Mouse (Mus musculus) hindbrain, embryonic 16.5 days (tissue): ENCODE results near the gene Dpp7. TPM values are rescaled to one million over a fixed set of nuclear protein-coding genes. Genes with fewer than 3 reads are reported as not detected.
A peak's percentile ranks its signal among the peaks of the same experiment; 100 is the strongest.

Experiments used
- ATAC-seq: fragments of 200-750 bp; cut with Nextera tagmentation; 2 replicates; pipeline ENCODE4 v1.8.0; 2017; ENCODE audit warnings: moderate TSS enrichment, moderate library complexity
- H3K27ac ChIP-seq: fragments of 300-500 bp; sonication (generic); 2 replicates; pipeline ENCODE4 v1.5.1; 2014; ENCODE audit warnings: low read depth, mild to moderate bottlenecking, control low read depth, low read length, moderate library complexity
- H3K27me3 ChIP-seq: fragments of 300-500 bp; sonication (generic); replicated peaks from 2 replicates; pipeline ENCODE4 v1.6.1; 2014; ENCODE audit warnings: low read length; ENCODE audit not compliant: control insufficient read depth, insufficient read depth
- H3K36me3 ChIP-seq: fragments of 300-500 bp; sonication (generic); 2 replicates; pipeline ENCODE4 v1.6.1; 2014; ENCODE audit warnings: mild to moderate bottlenecking, low read length, moderate library complexity, mixed read lengths; ENCODE audit not compliant: control insufficient read depth, insufficient read depth
- H3K4me1 ChIP-seq: fragments of 300-500 bp; sonication (generic); 2 replicates; pipeline ENCODE4 v1.6.1; 2014; ENCODE audit warnings: low read depth, low read length; ENCODE audit not compliant: control insufficient read depth, insufficient read depth
- H3K4me2 ChIP-seq: fragments of 300-500 bp; sonication (generic); 2 replicates; pipeline ENCODE4 v1.6.1; 2014; ENCODE audit warnings: mild to moderate bottlenecking, low read length, control low read depth, moderate library complexity
- H3K4me3 ChIP-seq: fragments of 300-500 bp; sonication (generic); 2 replicates; pipeline ENCODE4 v1.5.1; 2014; ENCODE audit warnings: mild to moderate bottlenecking, low read length, control low read depth, moderate library complexity
- H3K9ac ChIP-seq: fragments of 300-500 bp; sonication (generic); 2 replicates; pipeline ENCODE4 v1.6.1; 2014; ENCODE audit warnings: low read depth, mild to moderate bottlenecking, control low read depth, low read length, moderate library complexity
- H3K9me3 ChIP-seq: fragments of 300-500 bp; sonication (generic); 2 replicates; pipeline ENCODE4 v1.6.1; 2014; ENCODE audit warnings: mild to moderate bottlenecking, low read length, moderate library complexity; ENCODE audit not compliant: control insufficient read depth
- WGBS: fragments of 180-500 bp; shearing (Covaris S2); extraction: QIAGEN DNeasy Blood & Tissue Kit; methylation state at CpG from one replicate; pipeline ENCODE4 v1.1.7; 2014; 5-methylcytosine and 5-hydroxymethylcytosine counted together
- polyA plus RNA-seq: library from polyadenylated mRNA; unstranded; fragments of >200 nt; fragmentation: Nextera tagmentation; extraction: Ambion mirVana; gene quantifications from 2 replicates; pipeline ENCODE4 v1.2.1, GENCODE M21; 2015

Dpp7 gene
- polyA plus RNA-seq, 1 experiment from 2014 or later: 27.8 TPM

- H3K9ac ChIP-seq: no peak overlapping the region; the same call in 1 of the 2 replicates
- H3K9me3 ChIP-seq: no peaks in the 10 kb centered on the region
- no peak overlapping the region for H3K4me3 ChIP-seq
- H3K27ac ChIP-seq: no peak overlapping the region
- peak overlapping the region; percentile 73; the same call in 1 of the 2 replicates for H3K4me2 ChIP-seq
- no peak for ATAC-seq
- peaks cover 22% of the 10 kb centered on the region for H3K4me1 ChIP-seq
- 38% methylated on average over 3 of the region's 3 CpGs for WGBS
- peaks cover 44% of the 10 kb centered on the region for H3K27me3 ChIP-seq
- no peaks in the 10 kb centered on the region for H3K36me3 ChIP-seq
Observed at GRCm38 (mm10) chr2:25396597-25396983, 40.4 kb upstream of the Dpp7 start.

GRCm38 (mm10) chr2:25395721-25396596, 39.8 kb upstream of the Dpp7 start, which contains the start of gene Entpd2:
Gene Entpd2 (plus strand): TSS chr2:25395874.
- H3K36me3 ChIP-seq: no peaks in the 10 kb centered on the region
- H3K9ac ChIP-seq: peak within 1 kb of the TSS; percentile 54
- H3K4me3 ChIP-seq: peak within 1 kb of the TSS; percentile 41
- peaks cover 44% of the 10 kb centered on the region for H3K27me3 ChIP-seq
- peak within 1 kb of the TSS; percentile 30; the same call in 1 of the 2 replicates for H3K27ac ChIP-seq
- whole genome bisulfite sequencing: 1% methylated on average over 55 of the region's 57 CpGs
- ATAC-seq: no peak; the same call in 1 of the 2 replicates
- peaks cover 22% of the 10 kb centered on the region for H3K4me1 ChIP-seq
- H3K9me3 ChIP-seq: no peaks in the 10 kb centered on the region
- H3K4me2 ChIP-seq: peak within 1 kb of the TSS; percentile 73

GRCm38 (mm10) chr2:25394281-25395221, 38.4 kb upstream of the Dpp7 start:
- Histone ChIP-seq H3K36me3 (no peaks in the 10 kb centered on the region), H3K27ac (peak overlapping the region; percentile 30; the same call in 1 of the 2 replicates), H3K27me3 (peaks cover 37% of the 10 kb centered on the region), H3K4me3 (no peak overlapping the region), H3K4me2 (no peak overlapping the region), H3K4me1 (peaks cover 16% of the 10 kb centered on the region), H3K9ac (no peak overlapping the region), H3K9me3 (no peaks in the 10 kb centered on the region)
- 13% methylated on average over 3 of the region's 3 CpGs for WGBS
- ATAC-seq: peak; percentile 90

GRCm38 (mm10) chr2:25391266-25391665, 35.1 kb upstream of the Dpp7 start:
- peaks cover 15% of the 10 kb centered on the region for H3K4me1 ChIP-seq
- H3K9me3 ChIP-seq: no peaks in the 10 kb centered on the region
- 63% methylated on average over 5 of the region's 5 CpGs for WGBS
- H3K27ac ChIP-seq: no peak overlapping the region
- H3K27me3 ChIP-seq: peaks cover 14% of the 10 kb centered on the region
- H3K9ac ChIP-seq: no peak overlapping the region
- H3K4me3 ChIP-seq: no peak overlapping the region
- H3K4me2 ChIP-seq: no peak overlapping the region
- H3K36me3 ChIP-seq: no peaks in the 10 kb centered on the region
- ATAC-seq: no peak

GRCm38 (mm10) chr2:25384492-25384891, 28.3 kb upstream of the Dpp7 start:
- Histone ChIP-seq H3K9me3 (no peaks in the 10 kb centered on the region), H3K4me3 (no peak overlapping the region), H3K36me3 (no peaks in the 10 kb centered on the region), H3K4me1 (no peaks in the 10 kb centered on the region), H3K4me2 (no peak overlapping the region), H3K27ac (no peak overlapping the region), H3K27me3 (no peaks in the 10 kb centered on the region), H3K9ac (no peak overlapping the region)
- no peak for ATAC-seq
- WGBS: 78% methylated on average over 5 of the region's 5 CpGs

GRCm38 (mm10) chr2:25376589-25376988, 20.4 kb upstream of the Dpp7 start:
- ATAC-seq: peak; percentile 43

GRCm38 (mm10) chr2:25373431-25373830, 17.3 kb upstream of the Dpp7 start:
- Histone ChIP-seq H3K4me3 (peak overlapping the region; percentile 75), H3K4me2 (peak overlapping the region; percentile 97), H3K9ac (no peak overlapping the region), H3K27me3 (peaks cover 5% of the 10 kb centered on the region; the same call in 1 of the 2 replicates), H3K27ac (no peak overlapping the region), H3K9me3 (no peaks in the 10 kb centered on the region), H3K4me1 (peaks cover 12% of the 10 kb centered on the region), H3K36me3 (no peaks in the 10 kb centered on the region)
- 21% methylated on average over 2 of the region's 2 CpGs for WGBS
- peak; percentile 9; the same call in 1 of the 2 replicates for ATAC-seq

More at GRCm38 (mm10) chr2:25376589-25376988, 20.4 kb upstream of the Dpp7 start:
- H3K9ac ChIP-seq: no peak overlapping the region
- no peak overlapping the region for H3K4me2 ChIP-seq
- H3K9me3 ChIP-seq: no peaks in the 10 kb centered on the region
- H3K27ac ChIP-seq: no peak overlapping the region
- peaks cover 5% of the 10 kb centered on the region; the same call in 1 of the 2 replicates for H3K27me3 ChIP-seq
- peaks cover 11% of the 10 kb centered on the region for H3K4me1 ChIP-seq
- H3K4me3 ChIP-seq: no peak overlapping the region
- H3K36me3 ChIP-seq: no peaks in the 10 kb centered on the region
- WGBS: 73% methylated on average over 4 of the region's 4 CpGs

- 1% methylated on average over 42 of the region's 42 CpGs for WGBS
- ATAC-seq: no peak
- peaks cover 12% of the 10 kb centered on the region for H3K4me1 ChIP-seq
- peak overlapping the region; percentile 75 for H3K4me3 ChIP-seq
- peak overlapping the region; percentile 97 for H3K4me2 ChIP-seq
- H3K27ac ChIP-seq: no peak overlapping the region
- H3K36me3 ChIP-seq: no peaks in the 10 kb centered on the region
- H3K27me3 ChIP-seq: peaks cover 5% of the 10 kb centered on the region; the same call in 1 of the 2 replicates
- H3K9me3 ChIP-seq: no peaks in the 10 kb centered on the region
- H3K9ac ChIP-seq: peak overlapping the region; percentile 75
Observed at GRCm38 (mm10) chr2:25372644-25373391, 16.7 kb upstream of the Dpp7 start.
